Mouse (Mus musculus) liver, postnatal 0 days (tissue): Measurements from ENCODE around the gene E330009J07Rik.

Experiments used
- CTCF ChIP-seq: sonication (generic); IDR thresholded peaks from 2 replicates; pipeline ENCODE4 v1.5.1; 2016; ENCODE audit warnings: antibody characterized with exemption, low read depth
- EP300 ChIP-seq: IDR thresholded peaks from 2 replicates; pipeline ENCODE4 v1.6.1; 2016; ENCODE audit warnings: antibody characterized with exemption, low read depth, mild to moderate bottlenecking

DNA sequence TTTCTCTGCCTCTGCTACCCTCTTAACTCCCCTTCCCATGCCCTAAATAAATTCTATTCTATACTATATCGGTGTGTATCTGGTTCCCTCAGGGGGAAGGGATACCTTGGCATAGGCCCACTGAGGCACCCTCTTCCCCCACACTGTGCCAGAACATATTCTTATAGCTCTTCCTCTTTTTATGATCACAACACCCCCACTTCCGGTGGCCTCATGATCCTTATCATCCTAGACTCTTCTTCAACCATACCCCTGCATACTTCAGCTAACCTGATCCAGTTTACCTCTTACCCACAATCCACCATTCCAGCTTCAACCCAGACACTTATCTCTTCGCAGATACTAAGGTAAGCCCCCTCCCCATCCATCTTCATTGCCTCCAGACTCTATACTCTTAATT, 24.9 kb downstream of the E330009J07Rik start:
- TF ChIP-seq CTCF = no peak
- no peak for TF ChIP-seq EP300
